Mouse (Mus musculus) forebrain, embryonic 10.5 days (tissue): Measurements from ENCODE around the gene Fam167b. TPM values are rescaled to one million over a fixed set of nuclear protein-coding genes. Genes with fewer than 3 reads are reported as not detected.
A peak's percentile ranks its signal among the peaks of the same experiment; 100 is the strongest.

Experiments used
- DNase-seq: peaks from one replicate; pipeline ENCODE4 v3.0.0-alpha.2; 2017; ENCODE audit warnings: low spot score; ENCODE audit errors: extremely low spot score
- H3K27ac ChIP-seq: fragments of 300-500 bp; sonication (generic); 2 replicates; pipeline ENCODE4 v1.5.1; 2016; ENCODE audit warnings: mild to moderate bottlenecking
- H3K27me3 ChIP-seq: fragments of 300-500 bp; sonication (generic); 2 replicates; pipeline ENCODE4 v1.6.1; 2016; ENCODE audit warnings: mild to moderate bottlenecking; ENCODE audit not compliant: poor library complexity, severe bottlenecking
- H3K36me3 ChIP-seq: fragments of 300-500 bp; sonication (generic); replicated peaks from 2 replicates; pipeline ENCODE4 v1.6.1; 2016; ENCODE audit warnings: mild to moderate bottlenecking, moderate library complexity
- H3K4me1 ChIP-seq: fragments of 300-500 bp; sonication (generic); 2 replicates; pipeline ENCODE4 v1.6.1; 2016
- H3K4me3 ChIP-seq: fragments of 300-500 bp; sonication (generic); 2 replicates; pipeline ENCODE4 v1.5.1; 2016; ENCODE audit warnings: mild to moderate bottlenecking, moderate library complexity
- H3K9me3 ChIP-seq: fragments of 300-500 bp; sonication (generic); 2 replicates; pipeline ENCODE4 v1.6.1; 2016; ENCODE audit warnings: mild to moderate bottlenecking, moderate library complexity
- WGBS: fragments of 180-500 bp; shearing (Covaris S2); methylation state at CpG from one replicate; pipeline ENCODE4 v1.1.7; 2016; 5-methylcytosine and 5-hydroxymethylcytosine counted together
- polyA plus RNA-seq: library from polyadenylated mRNA; unstranded; fragments of >200 nt; fragmentation: Nextera tagmentation; extraction: Ambion mirVana; gene quantifications from 2 replicates; pipeline ENCODE4 v1.2.1, GENCODE M21; 2016

The Fam167b gene
- polyA plus RNA-seq, 1 experiment from 2014 or later, result 1.2 TPM

- Histone ChIP-seq H3K36me3 (peaks cover 26% of the 10 kb centered on the region), H3K27me3 (no peaks in the 10 kb centered on the region), H3K9me3 (no peaks in the 10 kb centered on the region), H3K4me3 (peak overlapping the region; percentile 78), H3K4me1 (peaks cover 30% of the 10 kb centered on the region), H3K27ac (peak overlapping the region; percentile 93)
- DNase-seq, result no peak
- WGBS, result 95% methylated on average over 5 of the region's 5 CpGs
Observed at GRCm38 (mm10) chr4:129618031-129618430, 39.7 kb upstream of the Fam167b start.

- 97% methylated on average over 7 of the region's 7 CpGs for WGBS
- Histone ChIP-seq H3K4me1 (peaks cover 21% of the 10 kb centered on the region), H3K4me3 (no peak overlapping the region), H3K36me3 (peaks cover 26% of the 10 kb centered on the region), H3K9me3 (no peaks in the 10 kb centered on the region), H3K27ac (no peak overlapping the region), H3K27me3 (no peaks in the 10 kb centered on the region)
- no peak for DNase-seq
Observed at GRCm38 (mm10) chr4:129617121-129617641, 38.8 kb upstream of the Fam167b start.

GRCm38 (mm10) chr4:129616631-129617030, 38.3 kb upstream of the Fam167b start:
- Histone ChIP-seq H3K27me3 (no peaks in the 10 kb centered on the region), H3K4me1 (peaks cover 18% of the 10 kb centered on the region), H3K27ac (no peak overlapping the region), H3K36me3 (peaks cover 26% of the 10 kb centered on the region), H3K4me3 (no peak overlapping the region; the same call in 1 of the 2 replicates), H3K9me3 (no peaks in the 10 kb centered on the region)
- WGBS, result 91% methylated on average over 3 of the region's 3 CpGs
- no peak for DNase-seq

- H3K9me3 ChIP-seq, result no peaks in the 10 kb centered on the region
- no peak overlapping the region for H3K27ac ChIP-seq
- peaks cover 18% of the 10 kb centered on the region for H3K4me1 ChIP-seq
- no peak for DNase-seq
- H3K27me3 ChIP-seq, result no peaks in the 10 kb centered on the region
- no peak overlapping the region for H3K4me3 ChIP-seq
- peaks cover 26% of the 10 kb centered on the region for H3K36me3 ChIP-seq
- WGBS, result 94% methylated on average over 9 of the region's 9 CpGs
Observed at GRCm38 (mm10) chr4:129615801-129616290, 37.5 kb upstream of the Fam167b start.

GRCm38 (mm10) chr4:129614093-129614492, 35.7 kb upstream of the Fam167b start, which contains the start of gene Dcdc2b:
TSS of gene Dcdc2b (minus strand) at chr4:129614257.
- 88% methylated on average over 6 of the region's 6 CpGs for WGBS
- no peak for DNase-seq
- no peaks in the 10 kb centered on the region for H3K9me3 ChIP-seq
- H3K4me1 ChIP-seq, result peaks cover 14% of the 10 kb centered on the region
- H3K4me3 ChIP-seq, result no peak within 1 kb of the TSS
- peaks cover 43% of the 10 kb centered on the region for H3K36me3 ChIP-seq
- no peaks in the 10 kb centered on the region for H3K27me3 ChIP-seq
- H3K27ac ChIP-seq, result no peak within 1 kb of the TSS

GRCm38 (mm10) chr4:129610472-129610871, 32.1 kb upstream of the Fam167b start:
- no peak overlapping the region for H3K4me3 ChIP-seq
- peaks cover 54% of the 10 kb centered on the region for H3K36me3 ChIP-seq
- DNase-seq, result no peak
- no peak overlapping the region for H3K27ac ChIP-seq
- no peaks in the 10 kb centered on the region for H3K9me3 ChIP-seq
- peaks cover 4% of the 10 kb centered on the region; the same call in 1 of the 2 replicates for H3K4me1 ChIP-seq
- H3K27me3 ChIP-seq, result no peaks in the 10 kb centered on the region
- 75% methylated on average over 4 of the region's 4 CpGs for WGBS

GRCm38 (mm10) chr4:129610026-129610425, 31.7 kb upstream of the Fam167b start:
- Histone ChIP-seq H3K4me1 (peaks cover 4% of the 10 kb centered on the region; the same call in 1 of the 2 replicates), H3K36me3 (peaks cover 58% of the 10 kb centered on the region), H3K27me3 (no peaks in the 10 kb centered on the region), H3K27ac (no peak overlapping the region), H3K9me3 (no peaks in the 10 kb centered on the region), H3K4me3 (no peak overlapping the region)
- no peak for DNase-seq
- 78% methylated on average over 4 of the region's 4 CpGs for WGBS

GRCm38 (mm10) chr4:129609139-129609631, 30.8 kb upstream of the Fam167b start:
- Histone ChIP-seq H3K27ac (no peak overlapping the region), H3K36me3 (peaks cover 66% of the 10 kb centered on the region), H3K27me3 (no peaks in the 10 kb centered on the region), H3K9me3 (no peaks in the 10 kb centered on the region), H3K4me3 (no peak overlapping the region), H3K4me1 (peaks cover 4% of the 10 kb centered on the region; the same call in 1 of the 2 replicates)
- WGBS, result 87% methylated on average over 12 of the region's 12 CpGs
- DNase-seq, result no peak

GRCm38 (mm10) chr4:129608426-129609025, 30.2 kb upstream of the Fam167b start:
- peak; percentile 85 for DNase-seq
- WGBS, result 41% methylated on average over 7 of the region's 7 CpGs
- Histone ChIP-seq H3K9me3 (no peaks in the 10 kb centered on the region), H3K36me3 (peaks cover 69% of the 10 kb centered on the region), H3K27me3 (no peaks in the 10 kb centered on the region), H3K4me1 (peaks cover 4% of the 10 kb centered on the region; the same call in 1 of the 2 replicates), H3K4me3 (no peak overlapping the region), H3K27ac (0 out of 2 replicates have a peak overlapping the region, but pooled peaks have one; percentile 51)

GRCm38 (mm10) chr4:129600233-129601158, 22.1 kb upstream of the Fam167b start, which contains the start of the genes Eif3i and Tmem234:
TSS of gene Eif3i (minus strand) at chr4:129600648.
TSS of gene Tmem234 (plus strand) at chr4:129600668.
- WGBS, result under 1% methylated on average over 74 of the region's 74 CpGs

GRCm38 (mm10) chr4:129588865-129589264, 10.5 kb upstream of the Fam167b start:
- H3K36me3 ChIP-seq, result peaks cover 41% of the 10 kb centered on the region
- no peak overlapping the region for H3K4me3 ChIP-seq
- peaks cover 20% of the 10 kb centered on the region for H3K4me1 ChIP-seq
- no peaks in the 10 kb centered on the region for H3K9me3 ChIP-seq
- no peak overlapping the region for H3K27ac ChIP-seq
- DNase-seq, result no peak
- no peaks in the 10 kb centered on the region for H3K27me3 ChIP-seq
- WGBS, result 82% methylated on average over 4 of the region's 4 CpGs

More at GRCm38 (mm10) chr4:129600233-129601158, 22.1 kb upstream of the Fam167b start, which contains the start of the genes Eif3i and Tmem234:
- Histone ChIP-seq H3K4me1 (peaks cover 33% of the 10 kb centered on the region), H3K27me3 (no peaks in the 10 kb centered on the region), H3K4me3 (peak within 1 kb of the TSS; percentile 98), H3K36me3 (peaks cover 74% of the 10 kb centered on the region), H3K9me3 (no peaks in the 10 kb centered on the region), H3K27ac (peak within 1 kb of the TSS; percentile 92)
- DNase-seq, result peak; percentile 88

- peaks cover 22% of the 10 kb centered on the region for H3K36me3 ChIP-seq
- no peak for DNase-seq
- no peak overlapping the region for H3K4me3 ChIP-seq
- H3K9me3 ChIP-seq, result no peaks in the 10 kb centered on the region
- WGBS, result 46% methylated on average over 1 of the region's 1 CpGs
- H3K27ac ChIP-seq, result no peak overlapping the region
- peaks cover 20% of the 10 kb centered on the region for H3K4me1 ChIP-seq
- no peaks in the 10 kb centered on the region for H3K27me3 ChIP-seq
Observed at GRCm38 (mm10) chr4:129586943-129587342, 8.6 kb upstream of the Fam167b start.
